Mouse (Mus musculus) MEL (cell line): ENCODE measurements at regions not wholly inside any gene's neighbourhood (a gene's known extent, or its start where the extent isn't known, plus 50 kb on each side); places are given as distances from the start of the nearest gene placed in this dataset.

ENCODE experiments used
- DNase-seq: peaks from one replicate; pipeline ENCODE4 v3.0.0; 2011; ENCODE audit warnings: low read depth, low spot score
- H3K27ac ChIP-seq: 2 replicates; pipeline ENCODE4 v1.5.1; 2012; ENCODE audit warnings: low read depth, mild to moderate bottlenecking, control low read depth, low read length, moderate library complexity; ENCODE audit not compliant: control insufficient read depth
- H3K27me3 ChIP-seq, 2 experiments: fragments of 150-350 bp in 1 of 2; sonication (generic) in 1 of 2; 2 replicates each; pipeline ENCODE4 v1.6.1; 2012; ENCODE audit warnings: low read length in 2 of 2, mild to moderate bottlenecking in 2 of 2, improper control_type of control experiment in 1 of 2, moderate library complexity in 1 of 2; ENCODE audit not compliant: insufficient read depth in 2 of 2, control insufficient read depth in 1 of 2
- H3K36me3 ChIP-seq, 2 experiments: 2 replicates each; pipeline ENCODE4 v1.6.1; 2012 to 2014; ENCODE audit warnings: low read length in 2 of 2, improper control_type of control experiment in 1 of 2, inconsistent platforms in 1 of 2, mild to moderate bottlenecking in 1 of 2; ENCODE audit not compliant: insufficient read depth in 2 of 2, control insufficient read depth in 1 of 2
- H3K4me1 ChIP-seq, 2 experiments: fragments of 150-350 bp in 1 of 2; sonication (generic) in 1 of 2; 2 replicates each; pipeline ENCODE4 v1.6.1; 2012; ENCODE audit warnings: low read length in 2 of 2, improper control_type of control experiment in 1 of 2, mild to moderate bottlenecking in 1 of 2; ENCODE audit not compliant: insufficient read depth in 2 of 2, control insufficient read depth in 1 of 2
- H3K4me3 ChIP-seq, 2 experiments: fragments of 150-350 bp in 1 of 2; sonication (generic) in 1 of 2; 2 replicates each; pipeline ENCODE4 v1.5.1; 2012; ENCODE audit warnings: low read depth in 2 of 2, low read length in 2 of 2, mild to moderate bottlenecking in 2 of 2, moderate library complexity in 2 of 2, control low read depth in 1 of 2, improper control_type of control experiment in 1 of 2; ENCODE audit not compliant: control insufficient read depth in 1 of 2, insufficient read depth in 1 of 2
- H3K79me2 ChIP-seq: 2 replicates; pipeline ENCODE4 v1.6.1; 2012; ENCODE audit warnings: mild to moderate bottlenecking, low read length, moderate library complexity; ENCODE audit not compliant: control insufficient read depth, poor library complexity, insufficient read depth
- H3K9ac ChIP-seq: 2 replicates; pipeline ENCODE4 v1.6.1; 2012; ENCODE audit warnings: low read depth, mild to moderate bottlenecking, control low read depth, low read length, moderate library complexity; ENCODE audit not compliant: control insufficient read depth, poor library complexity, severe bottlenecking
- H3K9me3 ChIP-seq: fragments of 150-350 bp; sonication (generic); replicated peaks from 2 replicates; pipeline ENCODE4 v1.6.1; 2012; ENCODE audit warnings: mild to moderate bottlenecking, low read length, improper control_type of control experiment, moderate library complexity; ENCODE audit not compliant: insufficient read depth
- BHLHE40 ChIP-seq: IDR thresholded peaks from 2 replicates; pipeline ENCODE4 v1.6.1; 2012; ENCODE audit warnings: low read depth, mild to moderate bottlenecking, inconsistent platforms, low read length, improper control_type of control experiment, borderline replicate concordance
- CHD1 ChIP-seq: IDR thresholded peaks from 2 replicates; pipeline ENCODE4 v1.6.1; 2012; ENCODE audit warnings: low read depth, mild to moderate bottlenecking, inconsistent platforms, low read length, improper control_type of control experiment
- CTCF ChIP-seq, 3 experiments: IDR thresholded peaks in 2 of 3; conservative IDR thresholded peaks in 1 of 3; 2 replicates each; pipeline ENCODE4 v1.5.1; 2011 to 2012; ENCODE audit warnings: low read length in 3 of 3, low read depth in 2 of 3, mild to moderate bottlenecking in 2 of 3, improper control_type of control experiment in 1 of 3, inconsistent platforms in 1 of 3, mixed read lengths in 1 of 3, moderate library complexity in 1 of 3; ENCODE audit not compliant: control insufficient read depth in 1 of 3, insufficient read depth in 1 of 3, poor library complexity in 1 of 3, severe bottlenecking in 1 of 3
- ELF1 ChIP-seq: IDR thresholded peaks from 2 replicates; pipeline ENCODE4 v1.6.1; 2014; ENCODE audit warnings: low read depth, mild to moderate bottlenecking, inconsistent platforms, low read length, improper control_type of control experiment, moderate library complexity
- ETS1 ChIP-seq: IDR thresholded peaks from 2 replicates; pipeline ENCODE4 v1.6.1; 2012; ENCODE audit warnings: low read depth, mild to moderate bottlenecking, inconsistent platforms, low read length, improper control_type of control experiment, moderate library complexity
- HCFC1 ChIP-seq: IDR thresholded peaks from 2 replicates; pipeline ENCODE4 v1.6.1; 2012; ENCODE audit warnings: low read depth, mild to moderate bottlenecking, inconsistent platforms, low read length, improper control_type of control experiment, moderate library complexity
- JUND ChIP-seq: IDR thresholded peaks from 2 replicates; pipeline ENCODE4 v1.6.1; 2011; ENCODE audit warnings: low read depth, mild to moderate bottlenecking, improper control_type of control experiment, low read length
- KAT2A ChIP-seq: conservative IDR thresholded peaks from 2 replicates; pipeline ENCODE4 v1.6.1; 2012; ENCODE audit warnings: low read depth, low read length, improper control_type of control experiment, inconsistent platforms
- MAFK ChIP-seq: IDR thresholded peaks from 2 replicates; pipeline ENCODE4 v1.6.1; 2011; ENCODE audit warnings: low read depth, mild to moderate bottlenecking, low read length, improper control_type of control experiment, borderline replicate concordance
- MEF2A ChIP-seq: IDR thresholded peaks from 2 replicates; pipeline ENCODE4 v1.6.1; 2014; ENCODE audit warnings: low read depth, mild to moderate bottlenecking, inconsistent platforms, low read length, improper control_type of control experiment; ENCODE audit not compliant: poor library complexity, insufficient replicate concordance, severe bottlenecking; ENCODE audit errors: extremely low read depth
- MXI1 ChIP-seq: IDR thresholded peaks from 2 replicates; pipeline ENCODE4 v1.6.1; 2011; ENCODE audit warnings: mild to moderate bottlenecking, low read depth, low read length, improper control_type of control experiment
- NRF1 ChIP-seq: IDR thresholded peaks from 2 replicates; pipeline ENCODE4 v1.6.1; 2014; ENCODE audit warnings: low read depth, mild to moderate bottlenecking, inconsistent platforms, low read length, improper control_type of control experiment, moderate library complexity; ENCODE audit not compliant: poor library complexity, insufficient read depth, severe bottlenecking
- POLR2AphosphoS2 ChIP-seq: IDR thresholded peaks from 2 replicates; pipeline ENCODE4 v1.6.1; 2011; ENCODE audit warnings: low read length, improper control_type of control experiment
- POLR2AphosphoS5 ChIP-seq: IDR thresholded peaks from 2 replicates; pipeline ENCODE4 v1.6.1; 2012; ENCODE audit warnings: low read depth, borderline replicate concordance, mild to moderate bottlenecking, inconsistent platforms, low read length, moderate library complexity, mixed read lengths
- RAD21 ChIP-seq: IDR thresholded peaks from 2 replicates; pipeline ENCODE4 v1.6.1; 2011; ENCODE audit warnings: mild to moderate bottlenecking, low read depth, low read length, improper control_type of control experiment
- RCOR1 ChIP-seq: IDR thresholded peaks from 2 replicates; pipeline ENCODE4 v1.6.1; 2012; ENCODE audit warnings: low read depth, mild to moderate bottlenecking, inconsistent platforms, low read length, improper control_type of control experiment
- SIN3A ChIP-seq: IDR thresholded peaks from 2 replicates; pipeline ENCODE4 v1.6.1; 2012; ENCODE audit warnings: low read length, improper control_type of control experiment, inconsistent platforms
- SMC3 ChIP-seq: IDR thresholded peaks from 2 replicates; pipeline ENCODE4 v1.6.1; 2011; ENCODE audit warnings: low read depth, low read length, improper control_type of control experiment
- TBP ChIP-seq: IDR thresholded peaks from 2 replicates; pipeline ENCODE4 v1.8.0; 2011; ENCODE audit warnings: low read depth, low read length, improper control_type of control experiment
- TCF12 ChIP-seq: IDR thresholded peaks from 2 replicates; pipeline ENCODE4 v1.6.1; 2014; ENCODE audit warnings: low read depth, mild to moderate bottlenecking, inconsistent platforms, low read length, improper control_type of control experiment, moderate library complexity
- USF1 ChIP-seq: IDR thresholded peaks from 2 replicates; pipeline ENCODE4 v1.6.1; 2014; ENCODE audit warnings: low read depth, mild to moderate bottlenecking, inconsistent platforms, low read length, improper control_type of control experiment, moderate library complexity
- USF2 ChIP-seq, 2 experiments: IDR thresholded peaks; 2 replicates each; pipeline ENCODE4 v1.6.1; 2011 to 2012; ENCODE audit warnings: improper control_type of control experiment in 2 of 2, low read length in 2 of 2, borderline replicate concordance in 1 of 2, inconsistent platforms in 1 of 2, low read depth in 1 of 2, mild to moderate bottlenecking in 1 of 2; ENCODE audit not compliant: insufficient read depth in 1 of 2
- ZKSCAN1 ChIP-seq: IDR thresholded peaks from 2 replicates; pipeline ENCODE4 v1.6.1; 2012; ENCODE audit warnings: low read depth, mild to moderate bottlenecking, inconsistent platforms, low read length, improper control_type of control experiment, moderate library complexity
- ZMIZ1 ChIP-seq: IDR thresholded peaks from 2 replicates; pipeline ENCODE4 v1.6.1; 2012; ENCODE audit warnings: low read depth, mild to moderate bottlenecking, inconsistent platforms, low read length, improper control_type of control experiment, moderate library complexity
- ZNF384 ChIP-seq: IDR thresholded peaks from 2 replicates; pipeline ENCODE4 v1.6.1; 2012; ENCODE audit warnings: low read depth, mild to moderate bottlenecking, inconsistent platforms, low read length, improper control_type of control experiment

- no peak overlapping the region for H3K27ac ChIP-seq
- H3K9me3 ChIP-seq = no peaks in the 10 kb centered on the region
- H3K9ac ChIP-seq = no peak overlapping the region
- H3K27me3 ChIP-seq = no peaks in the 10 kb centered on the region
- H3K4me3 ChIP-seq = no peak overlapping the region
- no peaks in the 10 kb centered on the region for H3K79me2 ChIP-seq
- TF ChIP-seq ZMIZ1 = no peak
- no peak for TF ChIP-seq ZNF384
- no peak for TF ChIP-seq ELF1
- no peak for TF ChIP-seq CHD1
- TF ChIP-seq KAT2A = no peak
- TF ChIP-seq BHLHE40 = no peak
- no peak for TF ChIP-seq CTCF (IDR thresholded peaks at IDR 0.05 in 2 of 3, conservative IDR thresholded peaks at IDR 0.05 in 1 of 3; ENCODE audit: control insufficient read depth in 1 of 3, insufficient read depth in 1 of 3, low read depth in 2 of 3, low read length in 3 of 3, poor library complexity in 1 of 3, severe bottlenecking in 1 of 3)
- TF ChIP-seq USF1 = no peak
- TF ChIP-seq HCFC1 = no peak
- no peak for TF ChIP-seq JUND
- no peak for TF ChIP-seq SIN3A
- H3K36me3 ChIP-seq = no peaks in the 10 kb centered on the region
- peak; percentile 3 for DNase-seq
- no peaks in the 10 kb centered on the region for H3K4me1 ChIP-seq
These were observed 453.6 kb downstream of the Etnk1 start for GRCm38 (mm10) chr6:143620583-143620982.

- TF ChIP-seq RCOR1 = no peak
- no peak for TF ChIP-seq JUND
- no peak for TF ChIP-seq TBP
- no peak for TF ChIP-seq POLR2AphosphoS2
- no peak for TF ChIP-seq KAT2A
- TF ChIP-seq POLR2AphosphoS5 = no peak
- no peak for TF ChIP-seq MAFK
- TF ChIP-seq MEF2A = no peak
- no peak for TF ChIP-seq CTCF (IDR thresholded peaks at IDR 0.05 in 2 of 3, conservative IDR thresholded peaks at IDR 0.05 in 1 of 3; ENCODE audit: control insufficient read depth in 1 of 3, insufficient read depth in 1 of 3, low read depth in 2 of 3, low read length in 3 of 3, poor library complexity in 1 of 3, severe bottlenecking in 1 of 3)
- no peak for TF ChIP-seq RAD21
- TF ChIP-seq TCF12 = no peak
- TF ChIP-seq SMC3 = no peak
- TF ChIP-seq MXI1 = no peak
- no peak for TF ChIP-seq NRF1
- TF ChIP-seq USF2 (IDR thresholded peaks at IDR 0.05; ENCODE audit: borderline replicate concordance in 1 of 2, insufficient read depth in 1 of 2, low read depth in 1 of 2, low read length in 2 of 2) = no peak
- TF ChIP-seq ZKSCAN1 = no peak
- no peak for TF ChIP-seq ETS1
- TF ChIP-seq HCFC1 = no peak
- DNase-seq = no peak
- Histone ChIP-seq H3K4me1 (no peaks in the 10 kb centered on the region), H3K9ac (no peak overlapping the region), H3K27ac (no peak overlapping the region), H3K27me3 (no peaks in the 10 kb centered on the region), H3K79me2 (no peaks in the 10 kb centered on the region), H3K36me3 (no peaks in the 10 kb centered on the region), H3K9me3 (no peaks in the 10 kb centered on the region), H3K4me3 (no peak overlapping the region)
These were observed 455.1 kb downstream of the Etnk1 start for GRCm38 (mm10) chr6:143622161-143622560.
